Mouse (Mus musculus): ENCODE measurements around the gene 2210016L21Rik. TPM values are rescaled to one million over a fixed set of nuclear protein-coding genes. Genes with fewer than 3 reads are reported as not detected.

Gene 2210016L21Rik
- total and polyA plus RNA-seq, 2 experiments from 2014 or later, result 16.0 to 32.2 TPM

GRCm38 (mm10) chr5:114997327-114997726 lies 55.4 kb downstream of the 2210016L21Rik start:
- ATAC-seq (ENCODE audit: insufficient read depth, low read depth) (no peak), DNase-seq (ENCODE audit: low spot score) (no peak)
- WGBS, result 45% methylated on average over 6 of the region's 6 CpGs
- H3K9me3 ChIP-seq (replicated peaks; ENCODE audit: control insufficient read depth, low read length), result no peaks in the 10 kb centered on the region
- no peak overlapping the region for H3K9ac ChIP-seq (replicated peaks; ENCODE audit: low read depth, low read length)
- H3K27me3 ChIP-seq (ENCODE audit: control insufficient read depth, insufficient read depth, low read length), result no peaks in the 10 kb centered on the region
- no peaks in the 10 kb centered on the region for H3K36me3 ChIP-seq (replicated peaks; ENCODE audit: control insufficient read depth, insufficient read depth, low read length)
- no peak overlapping the region for H3K27ac ChIP-seq (ENCODE audit: low read depth)
- H3K4me2 ChIP-seq (ENCODE audit: low read depth, low read length), result no peak overlapping the region
- no peaks in the 10 kb centered on the region for H3K4me1 ChIP-seq (ENCODE audit: control insufficient read depth, insufficient read depth)
- TF ChIP-seq EP300 (IDR thresholded peaks at IDR 0.05; ENCODE audit: low read depth), result no peak
- no peak for TF ChIP-seq CTCF (IDR thresholded peaks at IDR 0.05; ENCODE audit: low read depth)
- no peak overlapping the region for H3K4me3 ChIP-seq (ENCODE audit: low read depth, low read length)

Other genes starting within 250 kb of the 2210016L21Rik start
- gene Tchp, start 234.4 kb upstream of the 2210016L21Rik start, total RNA-seq (2014; rRNA removed; ENCODE audit: low replicate concordance), result 0.50 and 1.6 TPM in 2 replicates
- 4.4 and 5.8 TPM in 2 replicates for gene Tchp, start 234.4 kb upstream of the 2210016L21Rik start, polyA plus RNA-seq (2015; fragmentation: Nextera tagmentation; extraction: Ambion mirVana)
- gene Ankrd13a, start 167.5 kb upstream of the 2210016L21Rik start, total RNA-seq (2014; rRNA removed; ENCODE audit: low replicate concordance), result 42.8 and 43.8 TPM in 2 replicates
- 19.7 and 23.8 TPM in 2 replicates for gene Ankrd13a, start 167.5 kb upstream of the 2210016L21Rik start, polyA plus RNA-seq (2015; fragmentation: Nextera tagmentation; extraction: Ambion mirVana)
- 37.7 and 53.3 TPM in 2 replicates for gene Git2, start 166.6 kb upstream of the 2210016L21Rik start, total RNA-seq (2014; rRNA removed; ENCODE audit: low replicate concordance)
- gene Git2, start 166.6 kb upstream of the 2210016L21Rik start, polyA plus RNA-seq (2015; fragmentation: Nextera tagmentation; extraction: Ambion mirVana), result 21.1 and 21.5 TPM in 2 replicates
- gene 1500011B03Rik, start 118.7 kb upstream of the 2210016L21Rik start, total RNA-seq (2014; rRNA removed; ENCODE audit: low replicate concordance), result 31.3 and 49.2 TPM in 2 replicates
- 35.3 and 37.2 TPM in 2 replicates for gene 1500011B03Rik, start 118.7 kb upstream of the 2210016L21Rik start, polyA plus RNA-seq (2015; fragmentation: Nextera tagmentation; extraction: Ambion mirVana)
- gene 4930519G04Rik, start 88.5 kb upstream of the 2210016L21Rik start, total RNA-seq (2014; rRNA removed; ENCODE audit: low replicate concordance), result not detected in 2 replicates
- gene 4930519G04Rik, start 88.5 kb upstream of the 2210016L21Rik start, polyA plus RNA-seq (2015; fragmentation: Nextera tagmentation; extraction: Ambion mirVana), result not detected in 2 replicates
- not detected in 2 replicates for gene Gm9936, start 83.5 kb upstream of the 2210016L21Rik start, total RNA-seq (2014; rRNA removed; ENCODE audit: low replicate concordance)
- not detected in 2 replicates for gene Gm9936, start 83.5 kb upstream of the 2210016L21Rik start, polyA plus RNA-seq (2015; fragmentation: Nextera tagmentation; extraction: Ambion mirVana)
- gene Oasl2, start 45.2 kb upstream of the 2210016L21Rik start, total RNA-seq (2014; rRNA removed; ENCODE audit: low replicate concordance), result 11.4 and 14.9 TPM in 2 replicates
- 6.5 and 9.2 TPM in 2 replicates for gene Oasl2, start 45.2 kb upstream of the 2210016L21Rik start, polyA plus RNA-seq (2015; fragmentation: Nextera tagmentation; extraction: Ambion mirVana)
- 5.6 and 9.4 TPM in 2 replicates for gene Oasl1, start 18.9 kb upstream of the 2210016L21Rik start, total RNA-seq (2014; rRNA removed; ENCODE audit: low replicate concordance)
- gene Oasl1, start 18.9 kb upstream of the 2210016L21Rik start, polyA plus RNA-seq (2015; fragmentation: Nextera tagmentation; extraction: Ambion mirVana), result 0.68 and 0.69 TPM in 2 replicates
- gene Hnf1a, start 28.9 kb downstream of the 2210016L21Rik start, total RNA-seq (2014; rRNA removed; ENCODE audit: low replicate concordance), result not detected in 2 replicates
- not detected in 2 replicates for gene Hnf1a, start 28.9 kb downstream of the 2210016L21Rik start, polyA plus RNA-seq (2015; fragmentation: Nextera tagmentation; extraction: Ambion mirVana)
- gene Sppl3, start 69.0 kb downstream of the 2210016L21Rik start, total RNA-seq (2014; rRNA removed; ENCODE audit: low replicate concordance), result 65.6 and 68.7 TPM in 2 replicates
- gene Sppl3, start 69.0 kb downstream of the 2210016L21Rik start, polyA plus RNA-seq (2015; fragmentation: Nextera tagmentation; extraction: Ambion mirVana), result 6.8 and 7.2 TPM in 2 replicates
- gene Gm10401, start 156.1 kb downstream of the 2210016L21Rik start, total RNA-seq (2014; rRNA removed; ENCODE audit: low replicate concordance), result not detected in 2 replicates
- gene Gm10401, start 156.1 kb downstream of the 2210016L21Rik start, polyA plus RNA-seq (2015; fragmentation: Nextera tagmentation; extraction: Ambion mirVana), result 13.3 and 14.4 TPM in 2 replicates
- gene Acads, start 177.2 kb downstream of the 2210016L21Rik start, total RNA-seq (2014; rRNA removed; ENCODE audit: low replicate concordance), result 266 and 288 TPM in 2 replicates
- 208 and 211 TPM in 2 replicates for gene Acads, start 177.2 kb downstream of the 2210016L21Rik start, polyA plus RNA-seq (2015; fragmentation: Nextera tagmentation; extraction: Ambion mirVana)
- 17.0 and 25.9 TPM in 2 replicates for gene Unc119b, start 192.8 kb downstream of the 2210016L21Rik start, total RNA-seq (2014; rRNA removed; ENCODE audit: low replicate concordance)
- gene Unc119b, start 192.8 kb downstream of the 2210016L21Rik start, polyA plus RNA-seq (2015; fragmentation: Nextera tagmentation; extraction: Ambion mirVana), result 10.6 and 11.7 TPM in 2 replicates
- 68.4 and 74.8 TPM in 2 replicates for gene Mlec, start 216.0 kb downstream of the 2210016L21Rik start, total RNA-seq (2014; rRNA removed; ENCODE audit: low replicate concordance)
- gene Mlec, start 216.0 kb downstream of the 2210016L21Rik start, polyA plus RNA-seq (2015; fragmentation: Nextera tagmentation; extraction: Ambion mirVana), result 20.4 and 21.1 TPM in 2 replicates

All from heart, postnatal 0 days (tissue).